Mouse (Mus musculus): ENCODE measurements around the gene Slc4a10. TPM values are rescaled to one million over a fixed set of nuclear protein-coding genes. Genes with fewer than 3 reads are reported as not detected.

Slc4a10 gene
- polyA plus RNA-seq, 2 experiments, result not detected

GRCm38 (mm10) chr2:62150830-62151229, 104.6 kb downstream of the Slc4a10 start:
- no peaks in the 10 kb centered on the region for H3K36me3 ChIP-seq (replicated peaks; ENCODE audit: control insufficient read depth, insufficient read depth, low read depth)
- H3K9ac ChIP-seq (replicated peaks), result no peak overlapping the region
- no peaks in the 10 kb centered on the region for H3K9me3 ChIP-seq (ENCODE audit: control insufficient read depth, low read length)
- TF ChIP-seq EP300 (IDR thresholded peaks at IDR 0.05; ENCODE audit: low read depth) (no peak), CTCF (IDR thresholded peaks at IDR 0.05; ENCODE audit: low read depth) (no peak)
- H3K27me3 ChIP-seq (ENCODE audit: control insufficient read depth, insufficient read depth, low read length), result no peaks in the 10 kb centered on the region
- H3K4me2 ChIP-seq (ENCODE audit: low read depth), result no peak overlapping the region
- H3K4me1 ChIP-seq (replicated peaks; ENCODE audit: control insufficient read depth in 2 of 2, insufficient read depth in 2 of 2, low read length in 1 of 2), result no peaks in the 10 kb centered on the region
- WGBS (ENCODE audit: insufficient replicate concordance), result 60% methylated on average over 1 of the region's 1 CpGs
- no peak for ATAC-seq (ENCODE audit: insufficient read depth)
- no peak overlapping the region for H3K27ac ChIP-seq
- DNase-seq (ENCODE audit: low read depth in 3 of 3, low spot score in 3 of 3), result no peak
- H3K4me3 ChIP-seq (ENCODE audit: insufficient read depth in 1 of 2, low read depth in 2 of 2, low read length in 2 of 2), result no peak overlapping the region

GRCm38 (mm10) chr2:62210109-62210508, 163.8 kb downstream of the Slc4a10 start:
- Histone ChIP-seq H3K4me2 (ENCODE audit: low read depth) (no peak overlapping the region), H3K9me3 (ENCODE audit: control insufficient read depth, low read length) (no peaks in the 10 kb centered on the region), H3K27ac (no peak overlapping the region), H3K4me1 (replicated peaks; ENCODE audit: control insufficient read depth in 2 of 2, insufficient read depth in 2 of 2, low read length in 1 of 2) (no peaks in the 10 kb centered on the region), H3K36me3 (replicated peaks; ENCODE audit: control insufficient read depth, insufficient read depth, low read depth) (no peaks in the 10 kb centered on the region), H3K4me3 (ENCODE audit: insufficient read depth in 1 of 2, low read depth in 2 of 2, low read length in 2 of 2) (no peak overlapping the region), H3K27me3 (ENCODE audit: control insufficient read depth, insufficient read depth, low read length) (no peaks in the 10 kb centered on the region), H3K9ac (replicated peaks) (no peak overlapping the region)
- ATAC-seq (ENCODE audit: insufficient read depth) (no peak), DNase-seq (ENCODE audit: low read depth in 3 of 3, low spot score in 3 of 3) (no peak)
- TF ChIP-seq EP300 (IDR thresholded peaks at IDR 0.05; ENCODE audit: low read depth) (no peak), CTCF (IDR thresholded peaks at IDR 0.05; ENCODE audit: low read depth) (no peak)

- ATAC-seq (ENCODE audit: insufficient read depth), result no peak
- no peak for DNase-seq (ENCODE audit: low read depth in 3 of 3, low spot score in 3 of 3)
- no peaks in the 10 kb centered on the region for H3K9me3 ChIP-seq (ENCODE audit: control insufficient read depth, low read length)
- no peak overlapping the region for H3K27ac ChIP-seq
- 61% methylated on average over 5 of the region's 5 CpGs for WGBS (ENCODE audit: insufficient replicate concordance)
- H3K9ac ChIP-seq (replicated peaks), result no peak overlapping the region
- H3K4me3 ChIP-seq (ENCODE audit: insufficient read depth in 1 of 2, low read depth in 2 of 2, low read length in 2 of 2), result no peak overlapping the region
- no peaks in the 10 kb centered on the region for H3K4me1 ChIP-seq (replicated peaks; ENCODE audit: control insufficient read depth in 2 of 2, insufficient read depth in 2 of 2, low read length in 1 of 2)
- no peaks in the 10 kb centered on the region for H3K36me3 ChIP-seq (replicated peaks; ENCODE audit: control insufficient read depth, insufficient read depth, low read depth)
- no peaks in the 10 kb centered on the region for H3K27me3 ChIP-seq (ENCODE audit: control insufficient read depth, insufficient read depth, low read length)
- no peak overlapping the region for H3K4me2 ChIP-seq (ENCODE audit: low read depth)
- TF ChIP-seq CTCF (IDR thresholded peaks at IDR 0.05; ENCODE audit: low read depth), result no peak
- no peak for TF ChIP-seq EP300 (IDR thresholded peaks at IDR 0.05; ENCODE audit: low read depth)
These were observed 164.8 kb downstream of the Slc4a10 start for GRCm38 (mm10) chr2:62211106-62211505.

- Histone ChIP-seq H3K9ac (replicated peaks) (no peak overlapping the region), H3K4me1 (replicated peaks; ENCODE audit: control insufficient read depth in 2 of 2, insufficient read depth in 2 of 2, low read length in 1 of 2) (no peaks in the 10 kb centered on the region), H3K4me2 (ENCODE audit: low read depth) (no peak overlapping the region), H3K9me3 (ENCODE audit: control insufficient read depth, low read length) (no peaks in the 10 kb centered on the region), H3K27me3 (ENCODE audit: control insufficient read depth, insufficient read depth, low read length) (no peaks in the 10 kb centered on the region), H3K36me3 (replicated peaks; ENCODE audit: control insufficient read depth, insufficient read depth, low read depth) (no peaks in the 10 kb centered on the region), H3K27ac (no peak overlapping the region), H3K4me3 (ENCODE audit: insufficient read depth in 1 of 2, low read depth in 2 of 2, low read length in 2 of 2) (no peak overlapping the region)
- DNase-seq (ENCODE audit: low read depth in 3 of 3, low spot score in 3 of 3) (no peak), ATAC-seq (ENCODE audit: insufficient read depth) (no peak)
- no peak for TF ChIP-seq CTCF (IDR thresholded peaks at IDR 0.05; ENCODE audit: low read depth)
- no peak for TF ChIP-seq EP300 (IDR thresholded peaks at IDR 0.05; ENCODE audit: low read depth)
These were observed 181.3 kb downstream of the Slc4a10 start for GRCm38 (mm10) chr2:62227563-62227962.

- no peak overlapping the region for H3K27ac ChIP-seq
- no peak overlapping the region for H3K4me3 ChIP-seq (ENCODE audit: insufficient read depth in 1 of 2, low read depth in 2 of 2, low read length in 2 of 2)
- no peaks in the 10 kb centered on the region for H3K4me1 ChIP-seq (replicated peaks; ENCODE audit: control insufficient read depth in 2 of 2, insufficient read depth in 2 of 2, low read length in 1 of 2)
- ATAC-seq (ENCODE audit: insufficient read depth), result no peak
- no peaks in the 10 kb centered on the region for H3K9me3 ChIP-seq (ENCODE audit: control insufficient read depth, low read length)
- H3K36me3 ChIP-seq (replicated peaks; ENCODE audit: control insufficient read depth, insufficient read depth, low read depth), result no peaks in the 10 kb centered on the region
- no peak for DNase-seq (ENCODE audit: low read depth in 3 of 3, low spot score in 3 of 3)
- TF ChIP-seq EP300 (IDR thresholded peaks at IDR 0.05; ENCODE audit: low read depth) (no peak), CTCF (IDR thresholded peaks at IDR 0.05; ENCODE audit: low read depth) (no peak)
- no peaks in the 10 kb centered on the region for H3K27me3 ChIP-seq (ENCODE audit: control insufficient read depth, insufficient read depth, low read length)
- H3K4me2 ChIP-seq (ENCODE audit: low read depth), result no peak overlapping the region
- WGBS (ENCODE audit: insufficient replicate concordance), result 63% methylated on average over 2 of the region's 2 CpGs
- H3K9ac ChIP-seq (replicated peaks), result no peak overlapping the region
These were observed 185.0 kb downstream of the Slc4a10 start for GRCm38 (mm10) chr2:62231271-62231670.

GRCm38 (mm10) chr2:62244167-62244566, 197.9 kb downstream of the Slc4a10 start:
- H3K36me3 ChIP-seq (replicated peaks; ENCODE audit: control insufficient read depth, insufficient read depth, low read depth), result no peaks in the 10 kb centered on the region
- H3K27ac ChIP-seq, result no peak overlapping the region
- H3K4me1 ChIP-seq (replicated peaks; ENCODE audit: control insufficient read depth in 2 of 2, insufficient read depth in 2 of 2, low read length in 1 of 2), result no peaks in the 10 kb centered on the region
- no peak overlapping the region for H3K9ac ChIP-seq (replicated peaks)
- no peaks in the 10 kb centered on the region for H3K27me3 ChIP-seq (ENCODE audit: control insufficient read depth, insufficient read depth, low read length)
- no peak for DNase-seq (ENCODE audit: low read depth in 3 of 3, low spot score in 3 of 3)
- H3K4me2 ChIP-seq (ENCODE audit: low read depth), result no peak overlapping the region
- no peak for TF ChIP-seq CTCF (IDR thresholded peaks at IDR 0.05; ENCODE audit: low read depth)
- no peak for TF ChIP-seq EP300 (IDR thresholded peaks at IDR 0.05; ENCODE audit: low read depth)
- ATAC-seq (ENCODE audit: insufficient read depth), result no peak
- WGBS (ENCODE audit: insufficient replicate concordance), result 64% methylated on average over 4 of the region's 4 CpGs
- H3K9me3 ChIP-seq (ENCODE audit: control insufficient read depth, low read length), result no peaks in the 10 kb centered on the region
- H3K4me3 ChIP-seq (ENCODE audit: insufficient read depth in 1 of 2, low read depth in 2 of 2, low read length in 2 of 2), result no peak overlapping the region
